Comparison of ENCODE assay signal across 20 mouse cellular contexts in genomic region chr2:165240371-165240770, GRCm38 (mm10). TPM values are rescaled to one million over a fixed set of nuclear protein-coding genes. Genes with fewer than 3 reads are reported as not detected.
A peak's percentile ranks its signal among the peaks of the same experiment; 100 is the strongest.
DNase-seq lines count a peak whose midpoint lies in the region; ATAC-seq lines count a peak whose summit lies in the region.
"Had no signal": no experiment of that assay in that cellular context is flagged by ENCODE, and none has a peak within 500 bp of the region (broad histone marks: within the 10 kb centered on the region; RNA-seq: fewer than 3 reads in every experiment).

No protein-coding gene starts in this region.

- intact Hi-C loops in left cerebral cortex, postnatal 14 days (cut with DNase I): no loop called here

- no peak for DNase-seq in frontal cortex, postnatal 25 days (ENCODE audit: low spot score in 2 of 2)
- peak; percentile 43 to 54 for DNase-seq in left cerebral cortex, postnatal 14 days (ENCODE audit: low spot score in 2 of 2)
- DNase-seq in left cerebral cortex, adult 18-20 months (ENCODE audit: low spot score in 2 of 2): no peak
- DNase-seq in right cerebral cortex, postnatal 14 days: peak; percentile 26
- no peak for DNase-seq in right cerebral cortex, postnatal 25 days
- DNase-seq in adipocyte (ENCODE audit: low spot score): no peak
- DNase-seq: adrenal gland, adult 8-10 months; adrenal gland, postnatal 14 days; adrenal gland, postnatal 36 days; cerebellum, adult 11 months; cerebellum, adult 8-10 months; cerebellum, adult 9-11 months; cerebellum, postnatal 14 days; cerebellum, postnatal 36 days; embryo, embryonic 11 days had no signal

- peak; percentile 60; the same call in 1 of the 2 replicates for ATAC-seq in frontal cortex, adult (ENCODE audit: low TSS enrichment)
- ATAC-seq: forebrain, embryonic 13.5 days; forebrain, embryonic 15.5 days had no signal

RNA-seq across cellular contexts. Expression of gene Cdh22, which starts 5.7 kb away (rescaled TPM):
- 10 to 100 TPM; 33.8 TPM for total RNA-seq in left cerebral cortex, postnatal 14 days (2021)
- 10 to 100 TPM; 55.1 to 61.1 TPM for total RNA-seq in left cerebral cortex, adult 18-20 months (2021)
- total RNA-seq: common myeloid progenitor, adult 5-6 weeks; MEL had no signal

RNA-seq across cellular contexts. Expression of gene Slc35c2, which starts 47.3 kb away (rescaled TPM):
- total RNA-seq in left cerebral cortex, postnatal 14 days (2021): 10 to 100 TPM; 52.1 to 55.1 TPM
- total RNA-seq in left cerebral cortex, adult 18-20 months (2021): 10 to 100 TPM; 58.2 to 60.6 TPM

Comparison
In these comparisons a context has a peak if more than half of its experiments do, and no peak if none do; other contexts are left out.
1. DNase-seq: peak in left cerebral cortex, postnatal 14 days (2 of 2) and right cerebral cortex, postnatal 14 days (single experiment); none in frontal cortex, postnatal 25 days (0 of 2), left cerebral cortex, adult 18-20 months (0 of 2), right cerebral cortex, postnatal 25 days (single experiment) and adipocyte (single experiment).